ENCODE assay signal across 1 mouse cellular context in the genomic region with DNA sequence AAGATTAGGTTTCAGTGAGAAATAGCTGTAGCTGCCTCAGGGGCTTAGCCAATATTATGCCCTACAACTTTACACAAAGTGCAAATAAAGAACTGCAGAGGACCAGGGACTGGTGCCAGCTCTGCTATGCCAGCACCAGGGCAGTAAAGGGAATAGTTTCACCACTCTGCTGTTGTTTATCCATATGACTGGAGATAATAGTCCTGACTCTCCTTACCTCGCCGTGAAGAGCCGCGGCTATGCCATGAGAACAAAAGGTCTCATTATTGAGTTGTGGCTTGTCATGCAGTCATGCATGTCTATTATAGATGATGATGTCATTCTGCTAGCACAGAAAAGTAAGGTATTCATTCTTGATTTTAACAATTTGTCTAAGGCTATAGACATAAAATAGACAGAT.
A peak's percentile ranks its signal among the peaks of the same experiment; 100 is the strongest.
TF ChIP-seq lines count a peak whose summit lies in the region.

No protein-coding gene starts in this region.

TF ChIP-seq in CH12.LX, 34 proteins besides CTCF, POLR2A, EP300 and RAD21:
- TF ChIP-seq POLR2AphosphoS2 (IDR thresholded peaks at IDR 0.05; ENCODE audit: low read depth, low read length) = no peak
- peak; percentile 65 for TF ChIP-seq JUND (conservative IDR thresholded peaks at IDR 0.05; ENCODE audit: low read depth, low read length)
- peak; percentile 38; the same call in 1 of the 2 replicates for TF ChIP-seq MEF2A (IDR thresholded peaks at IDR 0.05; ENCODE audit: borderline replicate concordance, low read depth, low read length)
- TF ChIP-seq JUN (IDR thresholded peaks at IDR 0.05; ENCODE audit: insufficient read depth, low read depth, low read length) = peak; percentile 56
TF ChIP-seq in CH12.LX: peak in this region for 3.
